Mouse (Mus musculus): ENCODE measurements around the gene Pde3a.

Gene Pde3a

GRCm38 (mm10) chr6:141267888-141268570 lies 19.0 kb downstream of the Pde3a start:
- DNase-seq (ENCODE audit: low spot score in 2 of 2): no peak

- DNase-seq (ENCODE audit: low spot score in 2 of 2): no peak
Observed at GRCm38 (mm10) chr6:141268871-141269270, 19.8 kb downstream of the Pde3a start.

- no peak for DNase-seq (ENCODE audit: low spot score in 2 of 2)
Observed at GRCm38 (mm10) chr6:141271133-141271532, 22.1 kb downstream of the Pde3a start.

GRCm38 (mm10) chr6:141271579-141271978 lies 22.5 kb downstream of the Pde3a start:
- DNase-seq (ENCODE audit: low spot score in 2 of 2): no peak

GRCm38 (mm10) chr6:141273685-141274084 lies 24.6 kb downstream of the Pde3a start:
- no peak for DNase-seq (ENCODE audit: low spot score in 2 of 2)

GRCm38 (mm10) chr6:141281685-141282084 lies 32.6 kb downstream of the Pde3a start:
- no peak for DNase-seq (ENCODE audit: low spot score in 2 of 2)

- DNase-seq (ENCODE audit: low spot score in 2 of 2): no peak
Observed at GRCm38 (mm10) chr6:141282796-141283195, 33.7 kb downstream of the Pde3a start.

- no peak for DNase-seq (ENCODE audit: low spot score in 2 of 2)
Observed at GRCm38 (mm10) chr6:141291195-141291594, 42.1 kb downstream of the Pde3a start.

GRCm38 (mm10) chr6:141292826-141293459 lies 43.9 kb downstream of the Pde3a start:
- DNase-seq (ENCODE audit: low spot score in 2 of 2): no peak

- DNase-seq (ENCODE audit: low spot score in 2 of 2): no peak
Observed at GRCm38 (mm10) chr6:141293460-141293853, 44.4 kb downstream of the Pde3a start.

- no peak for DNase-seq (ENCODE audit: low spot score in 2 of 2)
Observed at GRCm38 (mm10) chr6:141295264-141295663, 46.2 kb downstream of the Pde3a start.

GRCm38 (mm10) chr6:141301750-141302748 lies 53.0 kb downstream of the Pde3a start:
- DNase-seq (ENCODE audit: low spot score in 2 of 2): no peak

- no peak for DNase-seq (ENCODE audit: low spot score in 2 of 2)
Observed at GRCm38 (mm10) chr6:141302842-141303241, 53.8 kb downstream of the Pde3a start.

GRCm38 (mm10) chr6:141307326-141307725 lies 58.3 kb downstream of the Pde3a start:
- no peak for DNase-seq (ENCODE audit: low spot score in 2 of 2)

GRCm38 (mm10) chr6:141308451-141308850 lies 59.4 kb downstream of the Pde3a start:
- no peak for DNase-seq (ENCODE audit: low spot score in 2 of 2)

- DNase-seq (ENCODE audit: low spot score in 2 of 2): no peak
Observed at GRCm38 (mm10) chr6:141309872-141310271, 60.8 kb downstream of the Pde3a start.

- DNase-seq (ENCODE audit: low spot score in 2 of 2): no peak
Observed at GRCm38 (mm10) chr6:141310351-141310750, 61.3 kb downstream of the Pde3a start.

GRCm38 (mm10) chr6:141311615-141312014 lies 62.5 kb downstream of the Pde3a start:
- DNase-seq (ENCODE audit: low spot score in 2 of 2): no peak

GRCm38 (mm10) chr6:141313112-141313511 lies 64.0 kb downstream of the Pde3a start:
- no peak for DNase-seq (ENCODE audit: low spot score in 2 of 2)

GRCm38 (mm10) chr6:141318440-141318839 lies 69.4 kb downstream of the Pde3a start:
- no peak for DNase-seq (ENCODE audit: low spot score in 2 of 2)

- DNase-seq (ENCODE audit: low spot score in 2 of 2): no peak
Observed at GRCm38 (mm10) chr6:141321253-141321652, 72.2 kb downstream of the Pde3a start.

GRCm38 (mm10) chr6:141322961-141323360 lies 73.9 kb downstream of the Pde3a start:
- no peak for DNase-seq (ENCODE audit: low spot score in 2 of 2)

Data from frontal cortex, postnatal 10 days (tissue).